Mouse (Mus musculus) MEL (cell line): ENCODE data around the gene Rcsd1. TPM values are rescaled to one million over a fixed set of nuclear protein-coding genes. Genes with fewer than 3 reads are reported as not detected.

Experiments used
- DNase-seq: peaks from one replicate; pipeline ENCODE4 v3.0.0; 2011; ENCODE audit warnings: low read depth, low spot score
- H3K27ac ChIP-seq: 2 replicates; pipeline ENCODE4 v1.5.1; 2012; ENCODE audit warnings: low read depth, mild to moderate bottlenecking, control low read depth, low read length, moderate library complexity; ENCODE audit not compliant: control insufficient read depth
- H3K27me3 ChIP-seq, 2 experiments: fragments of 150-350 bp in 1 of 2; sonication (generic) in 1 of 2; 2 replicates each; pipeline ENCODE4 v1.6.1; 2012; ENCODE audit warnings: low read length in 2 of 2, mild to moderate bottlenecking in 2 of 2, improper control_type of control experiment in 1 of 2, moderate library complexity in 1 of 2; ENCODE audit not compliant: insufficient read depth in 2 of 2, control insufficient read depth in 1 of 2
- H3K36me3 ChIP-seq, 2 experiments: 2 replicates each; pipeline ENCODE4 v1.6.1; 2012 to 2014; ENCODE audit warnings: low read length in 2 of 2, improper control_type of control experiment in 1 of 2, inconsistent platforms in 1 of 2, mild to moderate bottlenecking in 1 of 2; ENCODE audit not compliant: insufficient read depth in 2 of 2, control insufficient read depth in 1 of 2
- H3K4me1 ChIP-seq, 2 experiments: fragments of 150-350 bp in 1 of 2; sonication (generic) in 1 of 2; 2 replicates each; pipeline ENCODE4 v1.6.1; 2012; ENCODE audit warnings: low read length in 2 of 2, improper control_type of control experiment in 1 of 2, mild to moderate bottlenecking in 1 of 2; ENCODE audit not compliant: insufficient read depth in 2 of 2, control insufficient read depth in 1 of 2
- H3K4me3 ChIP-seq, 2 experiments: fragments of 150-350 bp in 1 of 2; sonication (generic) in 1 of 2; 2 replicates each; pipeline ENCODE4 v1.5.1; 2012; ENCODE audit warnings: low read depth in 2 of 2, low read length in 2 of 2, mild to moderate bottlenecking in 2 of 2, moderate library complexity in 2 of 2, control low read depth in 1 of 2, improper control_type of control experiment in 1 of 2; ENCODE audit not compliant: control insufficient read depth in 1 of 2, insufficient read depth in 1 of 2
- H3K79me2 ChIP-seq: 2 replicates; pipeline ENCODE4 v1.6.1; 2012; ENCODE audit warnings: mild to moderate bottlenecking, low read length, moderate library complexity; ENCODE audit not compliant: control insufficient read depth, poor library complexity, insufficient read depth
- H3K9ac ChIP-seq: 2 replicates; pipeline ENCODE4 v1.6.1; 2012; ENCODE audit warnings: low read depth, mild to moderate bottlenecking, control low read depth, low read length, moderate library complexity; ENCODE audit not compliant: control insufficient read depth, poor library complexity, severe bottlenecking
- H3K9me3 ChIP-seq: fragments of 150-350 bp; sonication (generic); replicated peaks from 2 replicates; pipeline ENCODE4 v1.6.1; 2012; ENCODE audit warnings: mild to moderate bottlenecking, low read length, improper control_type of control experiment, moderate library complexity; ENCODE audit not compliant: insufficient read depth
- BHLHE40 ChIP-seq: IDR thresholded peaks from 2 replicates; pipeline ENCODE4 v1.6.1; 2012; ENCODE audit warnings: low read depth, mild to moderate bottlenecking, inconsistent platforms, low read length, improper control_type of control experiment, borderline replicate concordance
- CHD2 ChIP-seq: IDR thresholded peaks from 2 replicates; pipeline ENCODE4 v1.6.1; 2011; ENCODE audit warnings: low read length, improper control_type of control experiment
- ELF1 ChIP-seq: IDR thresholded peaks from 2 replicates; pipeline ENCODE4 v1.6.1; 2014; ENCODE audit warnings: low read depth, mild to moderate bottlenecking, inconsistent platforms, low read length, improper control_type of control experiment, moderate library complexity
- EP300 ChIP-seq, 2 experiments: IDR thresholded peaks; 2 replicates each; pipeline ENCODE4 v1.6.1; 2011; ENCODE audit warnings: improper control_type of control experiment in 2 of 2, low read length in 2 of 2, low read depth in 1 of 2, mild to moderate bottlenecking in 1 of 2
- ETS1 ChIP-seq: IDR thresholded peaks from 2 replicates; pipeline ENCODE4 v1.6.1; 2012; ENCODE audit warnings: low read depth, mild to moderate bottlenecking, inconsistent platforms, low read length, improper control_type of control experiment, moderate library complexity
- GABPA ChIP-seq: IDR thresholded peaks from 2 replicates; pipeline ENCODE4 v1.6.1; 2012; ENCODE audit warnings: low read depth, mild to moderate bottlenecking, inconsistent platforms, low read length, improper control_type of control experiment, moderate library complexity
- HCFC1 ChIP-seq: IDR thresholded peaks from 2 replicates; pipeline ENCODE4 v1.6.1; 2012; ENCODE audit warnings: low read depth, mild to moderate bottlenecking, inconsistent platforms, low read length, improper control_type of control experiment, moderate library complexity
- KAT2A ChIP-seq: conservative IDR thresholded peaks from 2 replicates; pipeline ENCODE4 v1.6.1; 2012; ENCODE audit warnings: low read depth, low read length, improper control_type of control experiment, inconsistent platforms
- MAFK ChIP-seq: IDR thresholded peaks from 2 replicates; pipeline ENCODE4 v1.6.1; 2011; ENCODE audit warnings: low read depth, mild to moderate bottlenecking, low read length, improper control_type of control experiment, borderline replicate concordance
- MAX ChIP-seq: IDR thresholded peaks from 2 replicates; pipeline ENCODE4 v1.6.1; 2011; ENCODE audit warnings: low read length, improper control_type of control experiment
- MAZ ChIP-seq: IDR thresholded peaks from 2 replicates; pipeline ENCODE4 v1.6.1; 2012; ENCODE audit warnings: low read depth, mild to moderate bottlenecking, inconsistent platforms, low read length, improper control_type of control experiment
- MXI1 ChIP-seq: IDR thresholded peaks from 2 replicates; pipeline ENCODE4 v1.6.1; 2011; ENCODE audit warnings: mild to moderate bottlenecking, low read depth, low read length, improper control_type of control experiment
- MYB ChIP-seq: IDR thresholded peaks from 2 replicates; pipeline ENCODE4 v1.6.1; 2011; ENCODE audit warnings: mild to moderate bottlenecking, low read depth, low read length, improper control_type of control experiment
- NELFE ChIP-seq: IDR thresholded peaks from 2 replicates; pipeline ENCODE4 v1.6.1; 2011; ENCODE audit warnings: low read depth, low read length, improper control_type of control experiment
- POLR2AphosphoS2 ChIP-seq: IDR thresholded peaks from 2 replicates; pipeline ENCODE4 v1.6.1; 2011; ENCODE audit warnings: low read length, improper control_type of control experiment
- POLR2AphosphoS5 ChIP-seq: IDR thresholded peaks from 2 replicates; pipeline ENCODE4 v1.6.1; 2012; ENCODE audit warnings: low read depth, borderline replicate concordance, mild to moderate bottlenecking, inconsistent platforms, low read length, moderate library complexity, mixed read lengths
- RCOR1 ChIP-seq: IDR thresholded peaks from 2 replicates; pipeline ENCODE4 v1.6.1; 2012; ENCODE audit warnings: low read depth, mild to moderate bottlenecking, inconsistent platforms, low read length, improper control_type of control experiment
- TAL1 ChIP-seq: IDR thresholded peaks from 2 replicates; pipeline ENCODE4 v1.6.1; 2012; ENCODE audit warnings: mild to moderate bottlenecking, inconsistent platforms, low read length, moderate library complexity, mixed read lengths
- TBP ChIP-seq: IDR thresholded peaks from 2 replicates; pipeline ENCODE4 v1.8.0; 2011; ENCODE audit warnings: low read depth, low read length, improper control_type of control experiment
- TCF12 ChIP-seq: IDR thresholded peaks from 2 replicates; pipeline ENCODE4 v1.6.1; 2014; ENCODE audit warnings: low read depth, mild to moderate bottlenecking, inconsistent platforms, low read length, improper control_type of control experiment, moderate library complexity
- USF1 ChIP-seq: IDR thresholded peaks from 2 replicates; pipeline ENCODE4 v1.6.1; 2014; ENCODE audit warnings: low read depth, mild to moderate bottlenecking, inconsistent platforms, low read length, improper control_type of control experiment, moderate library complexity
- USF2 ChIP-seq, 2 experiments: IDR thresholded peaks; 2 replicates each; pipeline ENCODE4 v1.6.1; 2011 to 2012; ENCODE audit warnings: improper control_type of control experiment in 2 of 2, low read length in 2 of 2, borderline replicate concordance in 1 of 2, inconsistent platforms in 1 of 2, low read depth in 1 of 2, mild to moderate bottlenecking in 1 of 2; ENCODE audit not compliant: insufficient read depth in 1 of 2
- ZC3H11A ChIP-seq: IDR thresholded peaks from 2 replicates; pipeline ENCODE4 v1.6.1; 2012; ENCODE audit warnings: low read depth, mild to moderate bottlenecking, inconsistent platforms, low read length, improper control_type of control experiment
- ZKSCAN1 ChIP-seq: IDR thresholded peaks from 2 replicates; pipeline ENCODE4 v1.6.1; 2012; ENCODE audit warnings: low read depth, mild to moderate bottlenecking, inconsistent platforms, low read length, improper control_type of control experiment, moderate library complexity
- ZMIZ1 ChIP-seq: IDR thresholded peaks from 2 replicates; pipeline ENCODE4 v1.6.1; 2012; ENCODE audit warnings: low read depth, mild to moderate bottlenecking, inconsistent platforms, low read length, improper control_type of control experiment, moderate library complexity
- ZNF384 ChIP-seq: IDR thresholded peaks from 2 replicates; pipeline ENCODE4 v1.6.1; 2012; ENCODE audit warnings: low read depth, mild to moderate bottlenecking, inconsistent platforms, low read length, improper control_type of control experiment
- polyA plus RNA-seq, 2 experiments: library from polyadenylated mRNA; stranded (reverse) in 1 of 2; unstranded in 1 of 2; fragments of >175 nt in 1 of 2; fragments of >200 nt in 1 of 2; gene quantifications; 2 replicates each; pipeline versions ENCODE4 v1.2.1 to v1.2.4; 2012; ENCODE audit warnings: low replicate concordance in 2 of 2, low read depth in 1 of 2; ENCODE audit not compliant: insufficient read length in 2 of 2, insufficient read depth in 1 of 2, missing spikeins in 1 of 2
- total RNA-seq: library from RNA; depleted of rRNA; stranded (reverse); fragments of 300-350 nt; gene quantifications from 2 replicates; pipeline ENCODE4 v1.2.3, GENCODE M21; 2012

The Rcsd1 gene
- total and polyA plus RNA-seq, 3 experiments, result 19.0 to 38.0 TPM; not detected in 1

DNA sequence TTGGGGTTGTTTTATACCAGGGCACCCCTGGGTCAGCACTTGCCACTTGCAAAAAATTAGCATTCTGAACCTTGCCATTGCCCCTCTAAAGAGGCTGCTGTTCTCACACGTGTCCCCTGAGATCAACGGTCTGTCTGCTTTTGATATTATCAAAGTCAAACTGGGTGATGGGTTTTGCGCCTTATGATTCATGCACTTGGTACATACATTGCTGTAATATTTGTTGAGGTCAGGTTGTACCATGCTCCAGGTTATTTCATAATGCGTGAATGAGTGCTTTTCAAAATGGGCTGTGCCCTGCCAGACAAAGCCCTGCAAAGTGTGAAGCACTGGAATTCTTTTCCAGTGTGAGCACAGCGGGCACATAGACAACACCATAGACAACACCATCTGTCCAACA is 42.3 kb upstream of the Rcsd1 start:
- no peaks in the 10 kb centered on the region for H3K36me3 ChIP-seq
- no peak overlapping the region for H3K27ac ChIP-seq
- H3K79me2 ChIP-seq, result no peaks in the 10 kb centered on the region
- 0 out of 4 replicates have a peak, but pooled peaks cover 0 to 2% of the 10 kb centered on the region in 2 experiments for H3K27me3 ChIP-seq
- 0 out of 4 replicates have a peak, but pooled peaks cover 0 to 5% of the 10 kb centered on the region in 2 experiments for H3K4me1 ChIP-seq
- no peaks in the 10 kb centered on the region for H3K9me3 ChIP-seq
- no peak overlapping the region for H3K4me3 ChIP-seq
- H3K9ac ChIP-seq, result no peak overlapping the region
- no peak for DNase-seq
- TF ChIP-seq HCFC1 (no peak), MAFK (no peak), NELFE (no peak), USF2 (IDR thresholded peaks at IDR 0.05; ENCODE audit: borderline replicate concordance in 1 of 2, insufficient read depth in 1 of 2, low read depth in 1 of 2, low read length in 2 of 2) (no peak), POLR2AphosphoS5 (no peak), EP300 (IDR thresholded peaks at IDR 0.05; ENCODE audit: low read depth in 1 of 2, low read length in 2 of 2) (no peak), ZNF384 (no peak), ZKSCAN1 (no peak), TCF12 (no peak), ZMIZ1 (no peak), MAX (no peak), POLR2AphosphoS2 (no peak), MYB (no peak), MXI1 (no peak)

DNA sequence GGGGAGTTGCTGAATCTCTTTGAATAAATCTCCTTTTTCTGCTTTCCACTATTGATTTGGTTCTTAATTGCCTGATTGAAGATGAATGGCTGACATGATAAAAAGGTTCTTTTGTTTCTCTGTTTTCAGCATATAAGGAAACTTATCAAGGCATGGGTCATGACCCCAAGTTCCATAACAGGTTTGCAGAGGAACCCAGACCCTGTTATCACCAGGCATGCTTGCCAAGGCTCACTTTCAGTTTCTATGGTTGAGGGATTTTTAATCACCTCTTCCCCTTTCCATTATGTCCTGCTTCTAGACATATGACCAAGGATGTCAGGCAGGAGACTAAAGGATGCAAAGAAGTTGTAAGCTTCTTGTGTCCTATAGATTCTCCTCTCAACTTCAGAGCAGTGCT is 41.6 kb upstream of the Rcsd1 start:
- Histone ChIP-seq H3K9ac (no peak overlapping the region), H3K4me1 (0 out of 4 replicates have a peak, but pooled peaks cover 0 to 5% of the 10 kb centered on the region in 2 experiments), H3K79me2 (no peaks in the 10 kb centered on the region), H3K4me3 (no peak overlapping the region), H3K36me3 (no peaks in the 10 kb centered on the region), H3K9me3 (no peaks in the 10 kb centered on the region), H3K27ac (no peak overlapping the region), H3K27me3 (0 out of 4 replicates have a peak, but pooled peaks cover 0 to 2% of the 10 kb centered on the region in 2 experiments)
- no peak for DNase-seq
- no peak for TF ChIP-seq KAT2A
- TF ChIP-seq ZMIZ1, result no peak
- TF ChIP-seq POLR2AphosphoS5, result no peak
- TF ChIP-seq GABPA, result no peak
- TF ChIP-seq ELF1, result no peak
- no peak for TF ChIP-seq TBP
- TF ChIP-seq BHLHE40, result no peak
- TF ChIP-seq MAZ, result no peak
- no peak for TF ChIP-seq TCF12
- TF ChIP-seq POLR2AphosphoS2, result no peak
- TF ChIP-seq ZC3H11A, result no peak
- no peak for TF ChIP-seq HCFC1
- TF ChIP-seq ETS1, result no peak
- no peak for TF ChIP-seq TAL1
- TF ChIP-seq USF2 (IDR thresholded peaks at IDR 0.05; ENCODE audit: borderline replicate concordance in 1 of 2, insufficient read depth in 1 of 2, low read depth in 1 of 2, low read length in 2 of 2), result no peak
- no peak for TF ChIP-seq USF1
- no peak for TF ChIP-seq CHD2
- TF ChIP-seq RCOR1, result no peak
- no peak for TF ChIP-seq ZNF384
